Mouse (Mus musculus) ES-E14 (cell line): ENCODE measurements at regions not wholly inside any gene's neighbourhood (a gene's known extent, or its start where the extent isn't known, plus 50 kb on each side); places are given as distances from the start of the nearest gene placed in this dataset.

Experiments used
- DNase-seq: peaks from one replicate; pipeline ENCODE4 v3.0.0-alpha.2; 2013; ENCODE audit warnings: low read depth, low spot score
- H3K27ac ChIP-seq: 2 replicates; pipeline ENCODE4 v1.5.1; 2012; ENCODE audit warnings: low read depth, mild to moderate bottlenecking, low read length, moderate library complexity, mixed read lengths; ENCODE audit not compliant: poor library complexity, insufficient read depth, severe bottlenecking
- H3K36me3 ChIP-seq: 2 replicates; pipeline ENCODE4 v1.6.1; 2012; ENCODE audit warnings: mild to moderate bottlenecking, low read length, moderate library complexity, mixed read lengths; ENCODE audit not compliant: control insufficient read depth, poor library complexity, insufficient read depth, severe bottlenecking
- H3K4me1 ChIP-seq, 2 experiments: fragments of 150-350 bp in 1 of 2; sonication (generic) in 1 of 2; 2 replicates each; pipeline ENCODE4 v1.6.1; 2012; ENCODE audit warnings: low read length in 2 of 2, mild to moderate bottlenecking in 1 of 2, mixed read lengths in 1 of 2; ENCODE audit not compliant: control insufficient read depth in 2 of 2, insufficient read depth in 2 of 2, poor library complexity in 1 of 2
- H3K4me3 ChIP-seq, 2 experiments: fragments of 150-350 bp in 1 of 2; sonication (generic) in 1 of 2; 2 replicates each; pipeline ENCODE4 v1.5.1; 2012; ENCODE audit warnings: low read length in 2 of 2, low read depth in 1 of 2, mild to moderate bottlenecking in 1 of 2, mixed read lengths in 1 of 2; ENCODE audit not compliant: insufficient read depth in 1 of 2, poor library complexity in 1 of 2, severe bottlenecking in 1 of 2
- H3K9ac ChIP-seq: 2 replicates; pipeline ENCODE4 v1.6.1; 2012; ENCODE audit warnings: low read depth, mild to moderate bottlenecking, low read length, mixed read lengths; ENCODE audit not compliant: poor library complexity, insufficient read depth, severe bottlenecking
- H3K9me3 ChIP-seq: fragments of 150-350 bp; sonication (generic); 2 replicates; pipeline ENCODE4 v1.6.1; 2012; ENCODE audit warnings: low read depth, mild to moderate bottlenecking, low read length; ENCODE audit not compliant: control insufficient read depth, insufficient read depth
- CHD2 ChIP-seq: IDR thresholded peaks from 2 replicates; pipeline ENCODE4 v1.6.1; 2014; ENCODE audit warnings: mild to moderate bottlenecking, low read depth, low read length, inconsistent platforms
- HCFC1 ChIP-seq: IDR thresholded peaks from 2 replicates; pipeline ENCODE4 v1.6.1; 2012; ENCODE audit warnings: low read length, inconsistent platforms, borderline replicate concordance; ENCODE audit not compliant: insufficient read depth
- MAFK ChIP-seq: IDR thresholded peaks from 2 replicates; pipeline ENCODE4 v1.6.1; 2014; ENCODE audit warnings: mild to moderate bottlenecking, low read depth, low read length, inconsistent platforms; ENCODE audit not compliant: insufficient read depth
- ZC3H11A ChIP-seq: IDR thresholded peaks from 2 replicates; pipeline ENCODE4 v1.6.1; 2012; ENCODE audit warnings: low read depth, mild to moderate bottlenecking, inconsistent platforms, low read length, borderline replicate concordance
- ZNF384 ChIP-seq: IDR thresholded peaks from 2 replicates; pipeline ENCODE4 v1.6.1; 2012; ENCODE audit warnings: low read depth, low read length, inconsistent platforms
- in situ Hi-C, 2 experiments: fragments of 600-800 bp; cut with MboI; formaldehyde crosslinking; loops; one replicate each; pipeline ENCODE4 v1.15.1; 2025; ENCODE audit warnings: low sequenced_read_pairs in 2 of 2, inconsistent platforms in 1 of 2; ENCODE audit not compliant: unreplicated experiment in 2 of 2

GRCm38 (mm10) chrX:50635634-50636033 is 205.2 kb upstream of the Stk26 start:
- no peak for DNase-seq
- no peaks in the 10 kb centered on the region for H3K9me3 ChIP-seq
- peaks cover 3% of the 10 kb centered on the region for H3K36me3 ChIP-seq
- H3K27ac ChIP-seq: peak overlapping the region; percentile 47; the same call in 1 of the 2 replicates
- H3K9ac ChIP-seq: peak overlapping the region; percentile 54; the same call in 1 of the 2 replicates
- peaks cover 0 to 4% of the 10 kb centered on the region in 2 experiments; a peak in 1 of 4 replicates for H3K4me1 ChIP-seq
- H3K4me3 ChIP-seq: peak overlapping the region; percentile 50 to 84
- TF ChIP-seq ZNF384 (no peak), ZC3H11A (no peak), HCFC1 (no peak), CHD2 (no peak), MAFK (no peak)
- in situ Hi-C loops: no loop called here

- H3K9ac ChIP-seq: peak overlapping the region; percentile 87
These were observed 205.8 kb upstream of the Stk26 start for GRCm38 (mm10) chrX:50634842-50635615.

GRCm38 (mm10) chrX:50632536-50632935 is 204.2 kb upstream of the Olfr1324 start:
- no peak overlapping the region; the same call in 1 of the 2 replicates for H3K27ac ChIP-seq
- no peaks in the 10 kb centered on the region for H3K9me3 ChIP-seq
- H3K36me3 ChIP-seq: peaks cover 10% of the 10 kb centered on the region
- H3K9ac ChIP-seq: peak overlapping the region; percentile 67; the same call in 1 of the 2 replicates
- peak overlapping the region; percentile 58 to 84 for H3K4me3 ChIP-seq
- 0 out of 2 replicates have a peak, but pooled peaks have one; percentile 8 for TF ChIP-seq ZC3H11A
- no peak for TF ChIP-seq HCFC1
- TF ChIP-seq ZNF384: no peak
- no peak for TF ChIP-seq MAFK
- in situ Hi-C loops: no loop called here
- peaks cover 0 to 4% of the 10 kb centered on the region in 2 experiments; a peak in 1 of 4 replicates for H3K4me1 ChIP-seq
- DNase-seq: no peak

More at GRCm38 (mm10) chrX:50634842-50635615, 205.8 kb upstream of the Stk26 start:
- Histone ChIP-seq H3K4me3 (peak overlapping the region; percentile 84), H3K27ac (peak overlapping the region; percentile 47; the same call in 1 of the 2 replicates), H3K4me1 (peaks cover 0 to 4% of the 10 kb centered on the region in 2 experiments; a peak in 1 of 4 replicates), H3K9me3 (no peaks in the 10 kb centered on the region), H3K36me3 (peaks cover 5% of the 10 kb centered on the region)
- TF ChIP-seq MAFK (no peak), CHD2 (no peak), ZC3H11A (no peak), HCFC1 (no peak), ZNF384 (no peak)
- DNase-seq: peak; percentile 75
- in situ Hi-C loops: no loop called here

GRCm38 (mm10) chrX:50625336-50625735 is 197.0 kb upstream of the Olfr1324 start:
- no peak for DNase-seq
- no peaks in the 10 kb centered on the region for H3K9me3 ChIP-seq
- H3K4me1 ChIP-seq: no peaks in the 10 kb centered on the region
- in situ Hi-C loops: no loop called here
- no peak overlapping the region for H3K4me3 ChIP-seq
- H3K9ac ChIP-seq: no peak overlapping the region
- H3K36me3 ChIP-seq: peaks cover 5% of the 10 kb centered on the region
- TF ChIP-seq ZNF384 (no peak), ZC3H11A (no peak), CHD2 (no peak), HCFC1 (no peak), MAFK (no peak)
- no peak overlapping the region for H3K27ac ChIP-seq
